Mouse (Mus musculus): ENCODE data around the gene 4930469K13Rik.

4930469K13Rik gene

DNA sequence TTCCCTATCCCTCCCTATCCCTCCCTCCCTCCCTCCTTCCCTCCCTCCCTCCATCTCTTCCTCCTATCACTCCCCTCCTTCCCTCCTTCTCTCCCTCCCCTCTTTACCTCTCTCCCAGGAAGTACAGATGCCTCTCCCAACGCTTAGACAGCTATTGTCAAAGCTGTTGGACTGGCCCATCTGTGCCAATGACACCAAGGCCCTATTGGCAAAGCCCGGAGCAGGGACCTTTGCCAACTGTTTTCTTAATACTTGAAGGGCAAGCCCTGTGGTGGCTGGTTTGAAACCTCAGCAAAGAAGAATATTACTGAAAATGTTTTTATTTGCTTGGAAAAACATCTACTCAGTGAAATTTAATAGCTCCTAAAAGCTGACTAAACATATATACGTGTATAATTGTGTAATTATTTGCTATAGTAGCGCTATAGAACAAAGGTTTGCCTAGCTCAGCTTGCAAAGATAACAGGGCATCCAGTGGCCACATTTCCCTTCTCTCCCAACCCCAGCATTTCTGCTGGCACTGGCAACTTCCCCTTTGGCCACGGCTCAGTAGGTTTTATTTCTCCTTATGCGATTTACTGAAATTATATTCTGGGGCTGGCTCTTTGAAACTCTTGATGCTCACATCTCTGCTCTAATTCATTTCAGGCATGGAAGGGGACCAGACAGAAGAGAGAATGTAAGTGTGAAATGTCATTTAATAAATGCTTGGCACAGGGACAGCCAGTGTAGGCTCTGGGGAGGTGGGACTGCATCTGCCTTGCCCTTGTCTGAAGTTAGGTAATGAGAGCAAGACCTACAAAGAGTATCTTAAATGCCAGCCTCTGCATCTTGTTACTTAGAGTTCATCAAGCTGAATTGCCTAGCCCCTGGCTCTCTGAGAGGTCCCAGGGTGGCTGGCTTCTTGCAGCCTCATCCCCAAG lies 18.6 kb downstream of the 4930469K13Rik start:
- DNase-seq (ENCODE audit: low spot score in 2 of 2): no peak

DNA sequence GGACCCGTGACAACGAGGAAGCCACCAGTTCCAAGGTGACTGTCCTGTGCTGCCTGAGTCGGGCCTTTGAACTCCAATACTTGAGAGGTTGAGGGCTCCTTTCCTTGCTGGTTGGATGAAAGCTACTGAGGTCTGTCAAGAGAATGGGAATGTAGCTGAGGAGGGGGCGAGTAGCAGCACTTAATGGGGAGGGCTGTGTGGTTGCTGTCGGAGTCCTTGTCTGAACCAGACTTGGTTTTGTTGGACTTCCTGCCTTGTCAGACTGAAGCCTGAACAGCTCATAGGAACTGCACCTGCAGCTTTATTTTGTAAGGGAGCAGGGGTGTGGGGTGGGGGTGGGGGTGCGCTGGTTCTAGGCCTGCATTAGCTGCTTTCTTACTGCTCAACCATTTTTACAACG lies 19.8 kb downstream of the 4930469K13Rik start:
- DNase-seq (ENCODE audit: low spot score in 2 of 2): no peak

- DNase-seq (ENCODE audit: low spot score in 2 of 2): no peak
Observed at GRCm38 (mm10) chr11:34077870-34078269, 20.5 kb downstream of the 4930469K13Rik start.

GRCm38 (mm10) chr11:34073776-34074175 lies 24.6 kb downstream of the 4930469K13Rik start:
- peak; percentile 26 to 28 for DNase-seq (ENCODE audit: low spot score in 2 of 2)

GRCm38 (mm10) chr11:34072309-34072708 lies 26.0 kb downstream of the 4930469K13Rik start:
- peak in 1 of 2 experiments; percentile 42 for DNase-seq (ENCODE audit: low spot score in 2 of 2)

DNA sequence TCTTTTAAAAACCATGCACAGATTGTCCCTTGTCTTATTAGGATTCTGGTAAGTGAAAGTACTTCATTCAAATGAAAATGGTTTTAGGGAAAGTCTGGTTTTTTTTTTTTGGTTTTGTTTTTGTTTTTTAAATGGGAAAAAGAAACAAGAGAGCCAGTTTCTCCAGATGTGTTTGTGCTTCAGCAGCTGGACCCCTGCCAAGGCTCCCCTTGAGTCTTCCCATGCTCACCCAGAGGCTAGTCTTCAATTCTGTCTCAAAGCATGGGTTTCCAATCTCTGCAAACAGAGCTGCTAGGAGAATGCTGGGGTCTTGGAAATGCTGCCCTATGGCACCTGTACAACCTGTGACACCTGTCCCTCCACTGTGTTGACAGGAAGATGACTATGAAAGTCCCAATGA lies 27.8 kb downstream of the 4930469K13Rik start:
- no peak for DNase-seq (ENCODE audit: low spot score in 2 of 2)

DNA sequence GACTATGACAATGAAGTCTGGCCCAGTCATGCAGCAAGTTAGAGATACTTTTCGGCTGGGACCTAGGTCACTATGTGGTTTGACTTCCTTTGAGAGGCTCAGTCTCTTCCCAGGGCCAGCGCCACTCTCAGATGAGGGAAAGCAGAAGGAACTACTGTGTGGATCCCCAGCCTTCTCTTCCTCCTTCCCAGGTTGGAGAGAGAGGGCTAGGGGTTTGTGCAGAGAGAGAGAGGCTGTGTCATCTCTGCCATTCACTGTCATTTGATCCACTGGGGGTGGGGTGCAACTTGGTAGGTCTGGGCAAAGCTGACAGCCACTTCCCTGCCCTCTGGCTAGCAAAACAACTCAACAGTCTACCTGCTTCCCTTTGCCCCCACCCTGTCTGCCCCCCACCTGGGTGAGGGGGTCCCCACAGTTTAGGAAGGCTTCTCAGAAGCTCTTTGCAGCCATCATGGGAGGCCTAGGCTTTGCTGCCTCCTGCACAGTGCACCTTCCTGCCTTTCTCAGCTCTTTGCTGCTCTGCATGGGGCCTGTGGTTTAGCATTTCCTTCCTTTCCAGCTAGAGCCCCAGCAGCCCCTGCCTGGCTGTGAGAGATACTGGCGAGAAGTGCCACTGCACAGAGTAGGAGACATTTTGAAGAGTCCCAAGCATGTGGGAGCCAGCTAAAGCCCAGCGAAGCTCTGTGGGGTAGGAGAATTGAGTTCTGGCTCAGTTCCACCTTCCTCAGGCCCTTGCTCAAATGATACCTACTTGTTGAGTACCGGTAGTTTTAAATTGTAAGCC lies 34.5 kb downstream of the 4930469K13Rik start:
- peak in 1 of 2 experiments; percentile 34 for DNase-seq (ENCODE audit: low spot score in 2 of 2)

DNA sequence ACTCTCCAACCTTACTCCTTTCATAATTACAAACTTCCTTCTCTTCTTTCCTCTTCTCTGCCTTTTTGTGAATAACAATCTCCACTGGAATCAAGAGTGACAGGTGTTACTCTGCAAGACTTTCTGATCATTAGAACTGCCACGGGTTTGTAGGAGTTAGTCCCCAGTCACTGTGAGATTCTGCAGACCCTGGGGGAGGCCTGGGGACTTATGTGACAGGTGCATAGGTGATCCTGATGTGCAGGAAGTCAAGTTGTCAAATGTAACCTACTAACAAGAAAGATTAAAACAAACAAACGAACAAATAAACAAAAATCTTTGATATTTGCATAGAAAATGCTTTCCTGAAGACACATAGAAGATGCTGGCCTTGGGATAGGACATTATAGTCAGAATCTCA lies 35.1 kb downstream of the 4930469K13Rik start:
- no peak for DNase-seq (ENCODE audit: low spot score in 2 of 2)

GRCm38 (mm10) chr11:34061740-34062139 lies 36.6 kb downstream of the 4930469K13Rik start:
- no peak for DNase-seq (ENCODE audit: low spot score in 2 of 2)

GRCm38 (mm10) chr11:34058960-34059359 lies 39.4 kb downstream of the 4930469K13Rik start:
- no peak for DNase-seq (ENCODE audit: low spot score in 2 of 2)

DNA sequence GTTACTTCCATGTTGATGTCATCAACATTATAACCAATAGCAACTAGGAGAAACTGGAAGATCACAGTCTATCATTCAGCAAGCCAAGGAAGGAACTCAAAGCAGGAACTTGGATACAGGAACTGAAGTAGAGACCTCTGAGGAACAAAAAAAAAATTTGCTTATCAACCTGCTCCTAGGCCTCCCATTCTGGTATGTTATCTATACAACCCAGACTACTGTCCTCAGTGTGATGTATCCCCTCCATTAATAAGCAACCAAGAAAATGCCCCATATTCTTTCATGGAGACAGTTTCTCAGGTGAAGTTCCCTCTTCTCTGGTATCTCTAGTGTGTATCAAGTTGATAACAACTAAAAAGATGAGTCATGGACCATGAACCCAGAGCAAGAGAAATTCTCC lies 40.0 kb downstream of the 4930469K13Rik start:
- DNase-seq (ENCODE audit: low spot score in 2 of 2): no peak

GRCm38 (mm10) chr11:34056715-34057114 lies 41.6 kb downstream of the 4930469K13Rik start:
- DNase-seq (ENCODE audit: low spot score in 2 of 2): no peak

DNA sequence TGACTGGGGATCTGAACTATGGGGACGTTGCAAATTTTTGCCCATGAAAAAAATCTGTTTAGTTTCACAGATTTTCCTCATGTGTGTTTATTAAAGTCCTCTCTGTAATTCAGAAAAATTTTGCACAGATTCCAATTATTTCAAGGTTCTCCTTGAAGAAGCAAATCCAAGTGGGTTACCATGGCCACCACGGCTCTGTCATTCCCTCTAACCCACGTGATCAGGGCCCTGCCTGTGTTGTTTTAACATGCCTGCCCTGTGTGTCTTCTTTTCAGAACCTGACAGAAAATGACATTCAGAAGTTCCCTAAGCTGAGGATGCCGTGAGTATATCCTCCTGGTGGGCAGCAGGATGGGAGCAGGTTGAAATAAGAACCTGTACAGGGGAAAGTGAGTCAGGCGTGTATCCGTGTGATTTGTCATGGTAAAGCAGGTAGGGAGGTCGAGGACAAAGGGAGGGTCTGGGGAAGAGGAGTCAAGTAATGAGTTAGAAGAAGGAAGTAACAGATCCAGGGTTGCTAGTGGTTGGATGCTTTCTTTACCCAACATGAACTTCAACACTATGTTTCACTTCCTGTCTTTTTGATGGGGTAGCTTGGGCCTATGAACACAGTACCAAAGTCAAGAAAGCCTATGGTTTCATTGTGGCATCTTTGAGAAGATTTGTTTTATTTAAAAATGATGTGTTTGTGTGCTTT lies 44.2 kb downstream of the 4930469K13Rik start:
- DNase-seq (ENCODE audit: low spot score in 2 of 2): no peak

DNA sequence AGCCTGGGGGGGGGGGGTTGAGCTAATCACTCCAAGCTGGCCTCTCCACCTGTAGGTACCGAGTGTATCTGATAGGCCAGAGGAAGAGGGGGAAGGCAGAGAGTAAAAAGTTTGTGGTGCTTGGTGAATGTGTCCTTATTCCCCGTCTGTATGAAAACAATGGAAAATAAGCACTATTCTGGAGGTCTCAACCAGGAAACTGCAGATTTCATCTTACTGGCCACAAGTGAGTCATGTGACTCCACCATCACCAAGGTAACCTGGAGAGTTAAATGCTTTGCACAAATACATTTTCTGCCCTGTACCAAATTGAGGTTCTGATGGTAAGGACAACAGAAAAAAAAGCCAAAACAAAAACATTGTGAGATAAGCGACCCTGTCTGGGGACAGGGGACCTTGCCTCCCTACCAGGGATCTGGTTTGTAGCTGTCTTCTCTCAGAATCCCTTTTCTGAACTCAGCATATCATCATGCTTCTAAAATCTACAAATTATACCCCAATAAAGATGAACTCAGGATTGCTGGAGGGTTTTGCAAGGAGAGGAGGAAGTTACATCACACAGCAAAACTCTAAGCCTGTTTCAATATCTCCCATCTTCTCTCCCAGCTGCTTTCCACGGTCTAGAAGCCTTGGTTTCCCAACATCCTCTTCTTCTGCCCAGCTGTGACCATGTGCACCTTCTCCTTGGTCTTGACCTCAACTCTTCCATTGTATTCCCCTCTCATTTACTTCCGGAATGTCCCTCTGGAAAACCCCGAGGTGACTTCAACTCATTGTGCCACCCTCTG lies 45.1 kb downstream of the 4930469K13Rik start:
- no peak for DNase-seq (ENCODE audit: low spot score in 2 of 2)

GRCm38 (mm10) chr11:34050643-34051042 lies 47.7 kb downstream of the 4930469K13Rik start:
- no peak for DNase-seq (ENCODE audit: low spot score in 2 of 2)

DNA sequence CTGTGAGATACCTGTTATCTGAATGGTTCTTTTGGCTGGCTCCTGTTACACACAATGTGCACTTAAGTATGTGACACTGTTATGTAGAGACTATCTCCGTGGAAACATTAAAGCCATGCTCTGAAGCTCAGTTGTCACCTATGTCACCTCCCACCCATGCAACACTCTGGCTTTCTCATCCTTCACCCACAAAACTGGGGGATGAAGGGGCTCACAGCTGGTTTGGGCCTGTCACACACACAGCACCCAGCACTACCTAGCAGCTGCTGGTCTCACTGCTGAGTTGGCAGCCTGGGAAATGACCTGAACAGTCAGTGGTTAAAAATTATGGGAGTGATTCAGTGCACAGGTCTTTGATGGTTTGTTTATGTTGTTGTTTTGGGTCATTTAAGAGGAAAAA lies 48.3 kb downstream of the 4930469K13Rik start:
- no peak for DNase-seq (ENCODE audit: low spot score in 2 of 2)

- DNase-seq (ENCODE audit: low spot score in 2 of 2): no peak
Observed at GRCm38 (mm10) chr11:34049125-34049379, 49.3 kb downstream of the 4930469K13Rik start.

- DNase-seq (ENCODE audit: low spot score in 2 of 2): no peak
Observed at GRCm38 (mm10) chr11:34048375-34049124, 49.8 kb downstream of the 4930469K13Rik start.

GRCm38 (mm10) chr11:34047542-34047937 lies 50.8 kb downstream of the 4930469K13Rik start:
- no peak for DNase-seq (ENCODE audit: low spot score in 2 of 2)

GRCm38 (mm10) chr11:34046767-34047541 lies 51.4 kb downstream of the 4930469K13Rik start, which contains the start of gene Lcp2:
TSS of gene Lcp2 (plus strand) at chr11:34046920.
- DNase-seq (ENCODE audit: low spot score in 2 of 2): peak in 1 of 2 experiments; percentile 32

Data from heart, adult 9 months (tissue).